Comparison of ENCODE assay signal across 8 mouse cellular contexts in genomic region chr11:120236114-120236437, GRCm38 (mm10). TPM values are rescaled to one million over a fixed set of nuclear protein-coding genes. Genes with fewer than 3 reads are reported as not detected.
DNase-seq lines count a peak whose midpoint lies in the region; ATAC-seq and TF ChIP-seq lines count a peak whose summit lies in the region.

No protein-coding gene starts in this region.

- H3K4me2 ChIP-seq in lung, embryonic 14.5 days = peak overlapping the region; percentile 99
- peak overlapping the region; percentile 97 for H3K4me2 ChIP-seq in intestine, postnatal 0 days (replicated peaks; ENCODE audit: low read depth)
- H3K4me2 ChIP-seq in neural tube, embryonic 13.5 days = peak overlapping the region; percentile 99

- peak overlapping the region; percentile 96 for H3K4me3 ChIP-seq in lung, embryonic 14.5 days (ENCODE audit: low read depth, low read length)
- H3K4me3 ChIP-seq in embryonic fibroblast, embryonic 13.5 days (ENCODE audit: insufficient read depth, low read length) = peak overlapping the region; percentile 68
- H3K4me3 ChIP-seq in intestine, postnatal 0 days (ENCODE audit: low read depth, low read length) = peak overlapping the region; percentile 82
- H3K4me3 ChIP-seq in neural tube, embryonic 13.5 days = peak overlapping the region; percentile 79

- no peak for TF ChIP-seq CTCF in lung, embryonic 14.5 days (IDR thresholded peaks at IDR 0.05; ENCODE audit: low read depth)
- TF ChIP-seq CTCF in embryonic fibroblast, embryonic 13.5 days (IDR thresholded peaks at IDR 0.05; ENCODE audit: borderline replicate concordance, insufficient read depth, low read length) = no peak
- no peak for TF ChIP-seq CTCF in intestine, postnatal 0 days (IDR thresholded peaks at IDR 0.05; ENCODE audit: low read depth)

- no peaks in the 10 kb centered on the region for H3K9me3 ChIP-seq in lung, embryonic 14.5 days (ENCODE audit: low read depth, low read length)
- H3K9me3 ChIP-seq in intestine, postnatal 0 days (ENCODE audit: control insufficient read depth) = no peaks in the 10 kb centered on the region
- H3K9me3 ChIP-seq in neural tube, embryonic 13.5 days = no peaks in the 10 kb centered on the region

- H3K9ac ChIP-seq in lung, embryonic 14.5 days = peak overlapping the region; percentile 100
- peak overlapping the region; percentile 92 for H3K9ac ChIP-seq in intestine, postnatal 0 days (ENCODE audit: low read depth, low read length)
- peak overlapping the region; percentile 100 for H3K9ac ChIP-seq in neural tube, embryonic 13.5 days

- 0% methylated on average over 11 of the region's 13 CpGs for WGBS in lung, embryonic 14.5 days
- under 1% methylated on average over 11 of the region's 13 CpGs for WGBS in intestine, postnatal 0 days
- WGBS in neural tube, embryonic 13.5 days = 1% methylated on average over 13 of the region's 13 CpGs

- no peaks in the 10 kb centered on the region for H3K27me3 ChIP-seq in lung, embryonic 14.5 days (ENCODE audit: insufficient read depth, low read length)
- no peaks in the 10 kb centered on the region for H3K27me3 ChIP-seq in intestine, postnatal 0 days (replicated peaks; ENCODE audit: control insufficient read depth, insufficient read depth, low read length)
- no peaks in the 10 kb centered on the region for H3K27me3 ChIP-seq in neural tube, embryonic 13.5 days

- H3K4me1 ChIP-seq in lung, embryonic 14.5 days (ENCODE audit: insufficient read depth) = peaks cover 31% of the 10 kb centered on the region
- H3K4me1 ChIP-seq in embryonic fibroblast, embryonic 13.5 days (ENCODE audit: control insufficient read depth, insufficient read depth, low read length) = peaks cover 7% of the 10 kb centered on the region
- peaks cover 9% of the 10 kb centered on the region; the same call in 1 of the 2 replicates for H3K4me1 ChIP-seq in intestine, postnatal 0 days (replicated peaks; ENCODE audit: control insufficient read depth, insufficient read depth, low read length)
- H3K4me1 ChIP-seq in neural tube, embryonic 13.5 days (replicated peaks) = peaks cover 46% of the 10 kb centered on the region

- H3K27ac ChIP-seq in lung, embryonic 14.5 days (ENCODE audit: low read depth) = peak overlapping the region; percentile 96
- H3K27ac ChIP-seq in embryonic fibroblast, embryonic 13.5 days (ENCODE audit: insufficient read depth, low read length) = peak overlapping the region; percentile 43
- H3K27ac ChIP-seq in intestine, postnatal 0 days (ENCODE audit: low read depth, low read length) = peak overlapping the region; percentile 78
- H3K27ac ChIP-seq in neural tube, embryonic 13.5 days (replicated peaks) = peak overlapping the region; percentile 100

- no peak for DNase-seq in lung, embryonic 14.5 days
- no peak for DNase-seq in lung, postnatal 36 days
- DNase-seq in left cerebral cortex, adult 8-10 months (ENCODE audit: low spot score in 2 of 2) = no peak
- DNase-seq in c-Kit-positive CD71-positive TER-119-positive erythroid progenitor cells, embryonic 14.5 days (ENCODE audit: low spot score) = no peak
- DNase-seq in frontal cortex, adult 2 months (ENCODE audit: extremely low spot score in 1 of 2, low spot score in 1 of 2) = no peak

- ATAC-seq in lung, embryonic 14.5 days (ENCODE audit: insufficient read depth) = no peak
- no peak for ATAC-seq in intestine, postnatal 0 days
- no peak for ATAC-seq in neural tube, embryonic 13.5 days (ENCODE audit: low read depth)

- no peak for TF ChIP-seq POLR2A in embryonic fibroblast, embryonic 13.5 days (IDR thresholded peaks at IDR 0.05; ENCODE audit: low read depth, low read length)

- H3K36me3 ChIP-seq in lung, embryonic 14.5 days (ENCODE audit: insufficient read depth) = peaks cover 6% of the 10 kb centered on the region; the same call in 1 of the 2 replicates
- no peaks in the 10 kb centered on the region for H3K36me3 ChIP-seq in intestine, postnatal 0 days (ENCODE audit: control insufficient read depth, insufficient read depth)
- H3K36me3 ChIP-seq in neural tube, embryonic 13.5 days = no peaks in the 10 kb centered on the region

RNA-seq across cellular contexts. Expression of gene Bahcc1, which starts 3.3 kb away (rescaled TPM):
- polyA plus RNA-seq in lung, embryonic 14.5 days (2014; fragmentation: Nextera tagmentation; extraction: Ambion mirVana) = 14.3 and 15.6 TPM in 2 replicates
- polyA plus RNA-seq in embryonic fibroblast, embryonic 13.5 days (2011; ENCODE audit: insufficient read length, low read depth, missing spikeins) = 17.9 and 18.6 TPM in 2 replicates
- 3.1 and 4.2 TPM in 2 replicates for polyA plus RNA-seq in intestine, postnatal 0 days (2015; fragmentation: Nextera tagmentation; extraction: Ambion mirVana)
- 13.6 and 15.3 TPM in 2 replicates for polyA plus RNA-seq in neural tube, embryonic 13.5 days (2015; fragmentation: Nextera tagmentation; extraction: Ambion mirVana)
- total RNA-seq in left cerebral cortex, adult 8-10 months (2022) = 10 to 100 TPM; 20.8 to 23.0 (median 21.6) TPM
- polyA plus RNA-seq in frontal cortex, adult 2 months (2012; rRNA removed) = 16.9 and 17.2 TPM in 2 replicates

Comparison
In these comparisons a context has a peak if more than half of its experiments do, and no peak if none do; other contexts are left out.
1. H3K27ac ChIP-seq: peak in every context shown above with its lines; median percentile 100 in neural tube, embryonic 13.5 days; 96 in lung, embryonic 14.5 days; 78 in intestine, postnatal 0 days; 43 in embryonic fibroblast, embryonic 13.5 days.